Mouse (Mus musculus): ENCODE results near the gene Syt12.

The Syt12 gene

GRCm38 (mm10) chr19:4477345-4478189 is at the start of gene Syt12:
Gene Syt12, minus strand, starts transcription at chr19:4477447.
- no peak for ATAC-seq (ENCODE audit: low TSS enrichment)

- no peak for ATAC-seq (ENCODE audit: low TSS enrichment)
Observed at GRCm38 (mm10) chr19:4521426-4522050, 44.3 kb upstream of the Syt12 start.

GRCm38 (mm10) chr19:4517483-4517882 is 40.2 kb upstream of the Syt12 start:
- no peak for ATAC-seq (ENCODE audit: low TSS enrichment)

GRCm38 (mm10) chr19:4516288-4516687 is 39.0 kb upstream of the Syt12 start:
- ATAC-seq (ENCODE audit: low TSS enrichment) = no peak

- no peak for ATAC-seq (ENCODE audit: low TSS enrichment)
Observed at GRCm38 (mm10) chr19:4515746-4516145, 38.5 kb upstream of the Syt12 start.

- ATAC-seq (ENCODE audit: low TSS enrichment) = no peak
Observed at GRCm38 (mm10) chr19:4513236-4513858, 36.1 kb upstream of the Syt12 start.

GRCm38 (mm10) chr19:4511116-4511841 is 34.0 kb upstream of the Syt12 start:
- no peak for ATAC-seq (ENCODE audit: low TSS enrichment)

- ATAC-seq (ENCODE audit: low TSS enrichment) = peak; percentile 98
Observed at GRCm38 (mm10) chr19:4509986-4510963, 33.0 kb upstream of the Syt12 start, which contains the start of gene Pcx. Gene Pcx, plus strand, starts transcription at chr19:4510472.

- no peak for ATAC-seq (ENCODE audit: low TSS enrichment)
Observed at GRCm38 (mm10) chr19:4507746-4508145, 30.5 kb upstream of the Syt12 start.

GRCm38 (mm10) chr19:4504830-4505229 is 27.6 kb upstream of the Syt12 start:
- ATAC-seq (ENCODE audit: low TSS enrichment) = no peak

- ATAC-seq (ENCODE audit: low TSS enrichment) = no peak
Observed at GRCm38 (mm10) chr19:4502701-4503100, 25.5 kb upstream of the Syt12 start.

- ATAC-seq (ENCODE audit: low TSS enrichment) = no peak
Observed at GRCm38 (mm10) chr19:4498062-4498933, 21.1 kb upstream of the Syt12 start, which contains the start of gene 2010003K11Rik. Gene 2010003K11Rik, minus strand, starts transcription at chr19:4498583.

- ATAC-seq (ENCODE audit: low TSS enrichment) = 0 out of 2 replicates have a peak, but pooled peaks have one; percentile 57
Observed at GRCm38 (mm10) chr19:4497263-4497973, 20.2 kb upstream of the Syt12 start.

GRCm38 (mm10) chr19:4496535-4497262 is 19.5 kb upstream of the Syt12 start:
- no peak for ATAC-seq (ENCODE audit: low TSS enrichment)

- no peak for ATAC-seq (ENCODE audit: low TSS enrichment)
Observed at GRCm38 (mm10) chr19:4495814-4496213, 18.6 kb upstream of the Syt12 start.

- 0 out of 2 replicates have a peak, but pooled peaks have one; percentile 22 for ATAC-seq (ENCODE audit: low TSS enrichment)
Observed at GRCm38 (mm10) chr19:4494707-4495106, 17.5 kb upstream of the Syt12 start.

GRCm38 (mm10) chr19:4492526-4493296 is 15.5 kb upstream of the Syt12 start:
- ATAC-seq (ENCODE audit: low TSS enrichment) = no peak

Data from frontal cortex, adult (tissue).